Mouse (Mus musculus): ENCODE results near the gene Mettl22.

Mettl22 gene

DNA sequence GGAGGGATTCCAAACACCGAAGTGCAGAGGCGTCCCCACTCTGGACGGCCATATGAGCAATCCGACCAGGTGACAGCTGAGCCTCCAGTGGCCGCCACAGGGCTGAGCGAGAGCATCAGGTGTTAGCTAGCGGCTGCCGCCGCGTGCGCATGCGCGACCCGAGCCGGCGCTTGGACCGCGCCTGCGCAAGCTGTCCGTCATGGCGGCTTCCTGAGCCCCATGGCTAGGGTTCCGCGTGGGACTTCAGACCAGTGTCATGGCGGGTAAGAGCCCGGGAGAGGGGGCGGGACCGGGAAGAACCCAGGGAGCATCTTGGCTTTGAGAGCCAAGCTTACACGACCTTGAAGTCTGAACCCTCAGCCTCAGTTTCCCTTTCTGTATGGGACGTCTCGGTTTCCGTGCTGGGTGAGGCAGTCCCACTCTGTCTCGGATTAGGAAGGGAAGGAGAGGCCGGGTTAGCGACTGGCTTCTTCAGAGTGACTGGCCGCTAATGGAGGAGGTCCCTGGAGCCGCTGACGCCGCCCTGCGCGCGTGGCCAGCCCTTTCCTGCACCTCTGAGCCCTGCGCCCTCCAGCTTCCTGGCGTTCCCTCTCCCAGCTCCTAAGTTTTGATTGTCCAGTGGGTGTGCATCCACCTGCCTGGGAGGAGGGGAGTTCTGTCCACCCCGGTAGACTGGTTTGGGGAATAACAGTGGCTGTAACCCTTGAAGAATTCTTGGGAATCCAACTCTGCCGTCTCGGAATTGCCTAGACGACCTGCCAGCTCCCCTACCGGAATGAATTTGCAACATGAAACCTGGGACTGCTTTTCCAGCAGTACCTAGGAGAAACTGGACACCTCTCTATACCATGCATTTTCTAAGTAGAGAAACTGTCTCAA is at the start of gene Mettl22:
Gene Mettl22 (plus strand): TSS at position 186 of the 879 bp plus-strand sequence.
- no peak for TF ChIP-seq GATA4 (IDR thresholded peaks at IDR 0.05; ENCODE audit: insufficient replicate concordance, low read length)

DNA sequence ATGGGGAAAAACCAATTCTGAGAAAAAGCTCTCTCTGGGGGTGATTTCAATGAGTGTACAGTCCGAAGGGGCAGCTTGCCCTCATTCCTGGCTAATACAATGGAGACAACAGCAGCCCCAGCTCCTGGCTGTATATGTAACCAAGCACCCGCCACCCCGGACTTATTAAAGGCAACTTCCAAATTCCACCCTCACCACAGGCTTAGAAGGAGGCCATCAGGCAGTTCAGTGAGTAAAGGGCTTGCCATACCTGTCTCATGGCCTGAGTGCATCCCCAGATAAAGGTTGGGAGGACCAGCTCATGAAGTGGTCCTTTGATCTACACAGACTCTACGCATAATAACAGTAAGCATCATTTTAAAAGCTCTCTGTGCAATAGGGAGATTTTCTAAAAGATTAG is 49.7 kb upstream of the Mettl22 start:
- no peak for TF ChIP-seq GATA4 (IDR thresholded peaks at IDR 0.05; ENCODE audit: insufficient replicate concordance, low read length)

DNA sequence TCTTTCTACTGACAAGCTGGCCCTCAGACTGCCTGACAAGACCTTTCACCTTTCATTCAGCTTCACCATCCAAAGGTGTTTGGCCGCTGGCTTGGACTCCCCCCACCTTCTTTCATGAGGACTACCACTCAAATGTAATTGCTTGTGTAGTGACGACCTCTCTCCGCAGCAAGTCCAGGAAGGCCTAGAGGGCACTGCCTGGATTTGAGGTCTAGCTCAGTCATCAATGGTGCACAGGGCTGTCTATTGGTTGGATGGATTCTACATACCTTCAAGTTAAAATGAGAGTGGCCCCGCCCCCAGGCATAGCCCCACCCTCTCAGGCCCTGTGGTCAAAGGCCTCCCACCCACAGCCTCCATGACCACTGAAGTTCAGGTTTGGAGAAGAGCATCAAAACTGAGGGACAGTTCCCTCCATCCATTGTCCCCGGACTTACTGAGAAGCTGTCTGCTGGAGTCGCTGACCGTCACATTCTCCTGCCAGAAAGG is 46.9 kb upstream of the Mettl22 start:
- no peak for TF ChIP-seq GATA4 (IDR thresholded peaks at IDR 0.05; ENCODE audit: insufficient replicate concordance, low read length)

DNA sequence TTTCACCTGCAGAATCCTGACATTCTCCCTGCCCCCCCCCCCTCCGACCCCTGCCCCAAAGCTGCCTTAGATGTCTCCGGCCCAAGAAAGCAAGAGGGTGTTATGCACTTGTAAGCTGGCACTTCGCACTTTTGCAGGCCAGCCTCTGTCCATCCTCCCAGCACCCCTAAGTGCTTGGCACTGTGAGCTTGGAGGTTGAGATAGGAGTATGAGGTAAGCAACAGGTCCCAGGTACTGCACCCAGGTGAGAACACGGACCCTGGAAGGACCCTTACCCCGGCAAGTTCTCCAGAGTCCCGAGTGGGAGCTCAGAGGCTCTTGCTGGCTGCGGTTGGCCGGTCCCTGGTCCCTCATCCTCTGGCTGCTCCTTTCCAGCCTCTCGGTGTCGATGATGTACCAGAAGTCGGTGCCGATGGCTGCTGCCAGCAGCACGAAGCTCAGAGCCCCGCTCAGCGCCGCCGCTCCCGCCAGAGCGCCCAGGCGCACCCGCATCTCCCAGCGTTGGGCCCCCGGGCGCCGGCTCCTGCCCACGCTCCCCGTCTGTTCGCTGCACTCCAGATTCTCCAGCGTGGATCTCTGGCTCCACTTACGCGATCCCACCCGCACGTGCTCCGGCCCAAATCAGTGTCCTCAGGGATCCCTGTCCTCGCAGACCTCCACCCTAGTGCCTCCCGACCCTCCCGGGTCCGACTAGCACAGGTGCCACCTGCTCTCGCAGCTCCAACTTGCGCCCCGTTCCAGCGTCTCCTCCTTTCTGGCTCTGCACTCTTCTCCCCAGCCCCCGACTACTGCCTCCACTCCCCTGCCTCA is 46.2 kb upstream of the Mettl22 start:
- no peak for TF ChIP-seq GATA4 (IDR thresholded peaks at IDR 0.05; ENCODE audit: insufficient replicate concordance, low read length)

DNA sequence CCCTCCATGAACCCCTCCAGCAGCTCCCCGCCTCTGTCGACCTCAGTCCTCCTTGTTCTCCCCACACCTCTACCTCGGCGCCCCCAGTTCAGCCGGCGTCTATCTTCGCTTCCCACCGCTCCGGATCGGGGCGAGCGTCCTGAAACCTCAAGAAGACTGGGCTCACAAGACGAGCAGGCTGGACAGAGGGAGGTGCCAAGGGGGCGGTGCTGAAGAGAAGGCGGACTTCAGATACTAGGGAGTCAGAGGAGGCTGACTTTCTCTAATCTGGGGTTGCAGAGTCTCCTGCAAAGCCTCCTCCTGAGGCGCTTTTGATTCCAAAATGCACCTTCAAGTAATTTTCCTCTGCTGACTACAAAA is 45.6 kb upstream of the Mettl22 start, which contains the start of gene Tmem114:
Gene Tmem114 (minus strand): TSS at position 166 of the 360 bp plus-strand sequence.
- TF ChIP-seq GATA4 (IDR thresholded peaks at IDR 0.05; ENCODE audit: insufficient replicate concordance, low read length) = no peak

DNA sequence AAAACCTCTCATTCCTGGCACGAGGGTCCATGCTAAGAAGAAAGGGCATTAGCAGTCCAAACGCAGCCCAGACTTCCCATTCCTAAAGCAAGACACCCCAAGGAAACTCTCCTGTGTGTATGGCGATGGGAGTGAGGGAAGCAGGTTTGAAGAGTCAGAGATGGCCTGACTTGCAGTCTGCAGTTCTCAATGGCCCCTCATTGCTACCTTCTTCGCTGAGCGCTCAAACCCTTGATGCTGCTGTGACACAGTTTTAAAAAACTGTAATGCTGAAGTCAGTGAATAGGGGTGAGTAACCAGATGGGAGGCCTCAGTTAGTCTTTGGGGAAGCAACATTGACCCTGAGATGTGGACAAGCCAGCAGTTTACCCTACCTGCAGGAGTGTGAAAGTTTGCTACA is 44.9 kb upstream of the Mettl22 start:
- no peak for TF ChIP-seq GATA4 (IDR thresholded peaks at IDR 0.05; ENCODE audit: insufficient replicate concordance, low read length)

DNA sequence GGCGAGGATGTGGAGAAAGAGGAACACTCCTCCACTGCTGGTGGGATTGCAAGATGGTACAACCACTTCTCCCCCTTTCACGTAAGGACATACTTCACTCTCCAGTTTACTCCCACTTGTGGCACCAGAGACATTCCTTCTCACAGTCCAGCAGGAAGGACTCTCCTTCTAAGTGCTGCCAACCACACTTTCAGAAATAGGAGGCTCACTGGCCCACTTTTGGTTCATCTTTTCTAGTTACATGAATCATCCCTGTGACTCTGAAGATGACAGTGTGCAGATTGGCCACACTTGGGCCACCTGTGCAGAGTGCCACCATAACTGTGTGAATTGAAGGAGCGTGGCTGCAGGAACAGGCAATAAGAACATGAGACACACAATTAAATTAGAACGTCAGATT is 41.1 kb upstream of the Mettl22 start:
- no peak for TF ChIP-seq GATA4 (IDR thresholded peaks at IDR 0.05; ENCODE audit: insufficient replicate concordance, low read length)

DNA sequence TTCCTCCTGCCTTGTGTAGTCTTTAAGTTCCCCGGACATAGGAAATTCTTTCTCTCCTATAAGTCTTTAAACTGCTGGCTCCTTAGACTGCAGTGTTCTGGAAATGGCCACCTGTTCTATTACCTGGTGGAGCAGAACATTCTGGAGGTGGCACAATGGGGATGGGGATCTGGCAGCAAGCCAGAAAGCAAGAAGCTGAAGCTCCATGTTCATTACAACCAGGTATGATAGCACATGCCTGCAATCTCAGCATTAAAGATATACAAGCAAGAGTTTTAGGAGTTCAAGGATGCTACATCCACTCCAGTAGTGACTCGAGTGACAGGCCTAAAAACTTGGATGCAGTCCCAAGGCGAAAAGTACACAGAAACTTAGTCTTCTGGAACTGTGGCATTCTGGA is 38.0 kb upstream of the Mettl22 start:
- no peak for TF ChIP-seq GATA4 (IDR thresholded peaks at IDR 0.05; ENCODE audit: insufficient replicate concordance, low read length)

DNA sequence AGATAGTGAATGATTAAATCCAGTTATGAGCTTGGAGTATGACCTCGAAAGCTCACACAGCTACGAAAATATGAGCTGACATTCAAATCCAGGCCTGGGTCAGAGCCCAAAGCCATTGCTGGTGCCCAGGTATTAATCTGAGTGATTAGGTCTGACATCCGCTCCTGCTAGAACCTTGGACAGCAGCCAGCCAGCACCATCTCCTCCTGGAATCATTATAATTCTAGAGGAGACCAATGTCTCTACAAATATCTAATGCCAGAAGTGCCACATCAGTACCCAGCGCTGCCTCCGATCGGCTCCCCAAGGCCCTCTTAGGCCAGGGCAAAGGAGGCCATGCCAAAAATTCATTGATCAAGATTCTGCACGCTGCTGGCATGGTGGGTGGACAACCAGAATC is 25.7 kb upstream of the Mettl22 start:
- no peak for TF ChIP-seq GATA4 (IDR thresholded peaks at IDR 0.05; ENCODE audit: insufficient replicate concordance, low read length)

DNA sequence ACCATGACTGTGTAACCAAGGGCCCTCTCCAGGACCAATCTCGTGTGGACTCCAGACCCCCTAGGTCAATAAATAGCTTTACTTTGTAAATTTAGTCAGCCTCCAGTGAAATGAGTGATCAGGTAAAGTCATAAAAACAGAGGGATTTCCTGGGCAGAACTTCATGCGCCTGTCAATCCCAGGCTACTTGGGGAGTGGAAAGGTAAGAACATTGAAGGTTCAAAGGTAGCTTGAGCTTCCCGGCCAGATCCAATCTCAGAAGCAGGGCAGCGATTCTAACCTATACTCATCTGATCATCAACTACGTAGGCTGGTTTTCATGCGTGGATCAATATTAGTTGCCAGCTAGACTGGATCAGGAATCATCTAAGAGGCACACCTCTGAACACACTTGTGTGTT is 24.3 kb upstream of the Mettl22 start:
- TF ChIP-seq GATA4 (IDR thresholded peaks at IDR 0.05; ENCODE audit: insufficient replicate concordance, low read length) = no peak

DNA sequence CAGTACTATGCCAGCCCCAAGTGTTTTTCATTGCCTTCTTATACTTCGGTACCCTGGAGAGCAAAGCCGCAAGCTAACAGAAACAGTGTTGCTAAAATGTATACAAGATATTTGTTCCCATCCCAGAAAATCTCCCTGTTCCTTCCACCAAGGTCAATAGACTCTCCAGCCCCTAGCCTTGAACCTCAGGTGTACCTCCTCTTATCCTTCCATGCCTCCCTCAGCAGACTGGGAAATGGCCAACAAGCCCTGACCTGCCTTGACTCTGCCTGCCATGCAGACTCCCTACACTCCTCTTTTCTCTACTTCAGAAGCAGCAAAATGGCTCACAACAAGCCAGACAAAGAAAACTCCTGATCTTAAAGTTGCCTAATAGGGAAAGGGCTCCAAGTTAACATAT is 17.3 kb upstream of the Mettl22 start:
- no peak for TF ChIP-seq GATA4 (IDR thresholded peaks at IDR 0.05; ENCODE audit: insufficient replicate concordance, low read length)

DNA sequence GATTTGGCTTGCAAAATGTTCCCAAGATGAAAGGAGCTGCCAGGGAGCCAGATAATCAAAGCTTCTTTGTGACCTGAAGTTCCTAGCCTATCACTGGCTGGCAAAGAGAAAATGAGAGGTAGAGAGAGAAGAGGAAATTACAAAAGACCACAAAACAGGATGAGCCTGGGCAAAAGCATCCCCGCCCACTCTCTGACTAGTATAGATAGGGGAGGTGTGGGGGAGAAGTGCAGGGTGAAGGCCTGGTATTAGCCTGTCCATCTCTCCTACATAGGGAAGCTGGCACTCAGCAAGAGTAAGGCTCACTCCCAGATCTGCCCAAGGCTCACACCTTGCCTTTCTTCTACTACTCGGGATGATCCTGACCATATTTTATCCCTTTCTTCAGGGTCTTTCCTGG is 15.4 kb upstream of the Mettl22 start:
- TF ChIP-seq GATA4 (IDR thresholded peaks at IDR 0.05; ENCODE audit: insufficient replicate concordance, low read length) = no peak

DNA sequence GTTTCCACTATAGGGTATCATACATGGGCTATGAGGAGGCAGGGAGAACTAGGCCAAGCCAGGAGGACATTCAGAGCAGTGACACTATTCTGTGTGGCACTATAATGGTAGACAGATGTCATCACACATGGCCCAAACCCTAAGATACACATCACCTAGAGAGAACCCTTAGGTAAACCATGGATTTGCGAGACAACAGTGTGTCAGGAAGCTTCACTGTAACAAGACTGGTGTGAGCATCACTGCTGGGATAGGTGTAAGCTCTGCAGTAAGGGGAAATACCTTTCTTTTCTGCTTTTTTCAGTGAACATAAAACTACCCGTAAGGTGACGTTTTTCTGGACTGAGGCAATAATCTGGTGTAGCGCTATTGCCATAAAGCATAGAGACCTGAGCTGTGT is 12.2 kb upstream of the Mettl22 start:
- no peak for TF ChIP-seq GATA4 (IDR thresholded peaks at IDR 0.05; ENCODE audit: insufficient replicate concordance, low read length)

DNA sequence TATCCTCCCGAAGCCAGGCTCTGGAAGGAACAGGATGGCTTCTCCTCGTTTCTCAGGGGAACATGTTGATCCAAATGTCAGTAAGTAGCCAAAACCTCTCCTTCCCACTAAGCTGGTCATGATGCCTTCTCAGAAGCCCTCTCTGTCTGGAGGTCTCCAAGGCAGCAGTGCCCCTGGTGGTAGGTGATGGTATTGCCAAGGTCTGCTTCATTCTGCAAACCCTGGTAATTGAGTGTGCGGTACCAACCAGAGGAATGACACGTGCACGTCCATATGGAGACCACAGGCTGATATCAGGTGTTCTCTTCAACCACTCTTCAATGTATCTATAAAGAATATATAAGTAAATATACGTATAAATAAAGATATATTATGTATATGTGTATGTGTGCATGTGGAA is 11.5 kb upstream of the Mettl22 start:
- TF ChIP-seq GATA4 (IDR thresholded peaks at IDR 0.05; ENCODE audit: insufficient replicate concordance, low read length) = no peak

DNA sequence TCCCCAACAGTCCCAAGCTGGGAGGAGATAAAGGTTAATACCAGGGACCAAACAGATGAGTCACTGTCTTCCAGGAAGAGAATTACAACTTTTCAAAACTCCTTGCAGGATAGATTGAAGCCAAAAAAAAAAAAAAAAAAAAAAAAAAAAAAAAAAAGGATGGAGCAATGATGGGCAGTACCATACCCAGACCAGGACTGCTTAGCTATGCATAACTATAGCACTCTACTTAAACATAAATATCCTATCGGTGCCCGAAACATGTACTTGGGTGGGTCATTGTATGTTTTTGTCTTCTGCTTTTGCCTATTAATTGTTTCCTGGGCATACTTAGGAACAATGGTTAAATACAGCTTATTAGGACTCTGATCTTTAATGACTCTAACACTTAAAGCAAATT is 456 bp upstream of the Mettl22 start:
- no peak for TF ChIP-seq GATA4 (IDR thresholded peaks at IDR 0.05; ENCODE audit: insufficient replicate concordance, low read length)

DNA sequence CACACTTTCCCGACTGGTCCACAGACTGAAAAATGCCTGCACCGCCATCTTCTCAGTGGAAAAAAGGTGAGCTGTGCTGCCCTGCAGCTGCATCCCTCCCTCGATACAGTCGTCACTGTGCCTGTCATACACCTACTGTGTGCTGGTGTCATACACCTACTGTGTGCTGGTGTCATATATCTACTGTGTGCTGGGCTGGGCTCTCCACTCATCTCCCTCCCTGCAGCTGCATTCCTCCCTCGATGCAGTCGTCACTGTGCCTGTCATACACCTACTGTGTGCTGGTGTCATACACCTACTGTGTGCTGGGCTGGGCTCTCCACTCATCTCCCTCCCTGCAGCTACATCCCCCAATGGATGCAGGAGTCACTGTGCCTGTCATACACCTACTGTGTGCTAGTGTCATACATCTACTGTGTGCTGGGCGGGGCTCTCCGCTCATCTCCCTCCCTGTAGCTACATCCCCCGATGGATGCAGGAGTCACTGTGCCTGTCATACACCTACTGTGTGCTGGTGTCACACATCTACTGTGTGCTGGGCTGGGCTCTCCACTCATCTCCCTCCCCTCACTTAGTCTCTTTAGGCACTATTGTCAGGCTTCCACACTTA is 16.9 kb downstream of the Mettl22 start:
- TF ChIP-seq GATA4 (IDR thresholded peaks at IDR 0.05; ENCODE audit: insufficient replicate concordance, low read length) = no peak
